Mouse (Mus musculus) Muller cell, postnatal 12 days (primary cell): ENCODE results near the gene Ankrd44.

Experiments
- DNase-seq: peaks from one replicate; pipeline ENCODE4 v3.0.0-alpha.2; 2015; ENCODE audit errors: inconsistent ontology term

The Ankrd44 gene

DNA sequence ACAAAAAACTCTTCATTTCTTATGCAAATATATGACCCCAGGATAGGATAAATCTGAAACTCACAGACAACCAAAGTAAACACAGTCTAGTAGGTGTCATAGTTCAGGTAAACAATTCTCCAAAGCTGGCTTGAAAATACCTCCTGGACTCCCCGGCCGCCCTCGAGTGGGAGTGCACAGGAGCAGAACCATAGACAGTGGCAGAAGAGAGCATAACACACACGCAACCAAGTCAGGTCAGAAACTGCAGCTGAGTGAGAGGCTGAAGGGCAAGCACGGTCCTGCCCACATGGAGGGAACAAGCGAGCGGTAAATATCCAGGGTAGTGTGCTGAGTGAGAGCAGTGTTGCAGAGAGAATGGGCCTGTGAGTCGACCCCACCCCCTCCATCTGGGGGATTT, 76.1 kb downstream of the Ankrd44 start:
- DNase-seq, result no peak

DNA sequence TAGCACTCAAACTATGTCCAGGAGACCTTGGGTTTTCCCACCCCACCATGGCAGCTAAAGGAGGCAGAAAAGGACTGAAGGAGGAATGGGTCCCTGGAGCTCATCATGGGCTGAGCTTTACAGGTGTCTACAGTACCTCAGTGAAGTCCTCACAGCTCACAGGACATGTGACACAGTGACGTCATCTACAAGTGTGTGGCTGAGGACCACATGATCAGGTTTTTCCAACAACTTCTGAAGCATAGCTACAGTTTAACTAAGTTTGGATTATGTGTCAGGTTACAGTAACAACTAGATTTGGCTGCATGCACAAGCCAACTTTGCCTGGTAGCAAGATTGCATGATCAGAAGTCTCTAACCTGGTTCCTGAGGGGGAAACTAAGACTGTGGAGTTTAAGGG, 78.9 kb downstream of the Ankrd44 start:
- no peak for DNase-seq

DNA sequence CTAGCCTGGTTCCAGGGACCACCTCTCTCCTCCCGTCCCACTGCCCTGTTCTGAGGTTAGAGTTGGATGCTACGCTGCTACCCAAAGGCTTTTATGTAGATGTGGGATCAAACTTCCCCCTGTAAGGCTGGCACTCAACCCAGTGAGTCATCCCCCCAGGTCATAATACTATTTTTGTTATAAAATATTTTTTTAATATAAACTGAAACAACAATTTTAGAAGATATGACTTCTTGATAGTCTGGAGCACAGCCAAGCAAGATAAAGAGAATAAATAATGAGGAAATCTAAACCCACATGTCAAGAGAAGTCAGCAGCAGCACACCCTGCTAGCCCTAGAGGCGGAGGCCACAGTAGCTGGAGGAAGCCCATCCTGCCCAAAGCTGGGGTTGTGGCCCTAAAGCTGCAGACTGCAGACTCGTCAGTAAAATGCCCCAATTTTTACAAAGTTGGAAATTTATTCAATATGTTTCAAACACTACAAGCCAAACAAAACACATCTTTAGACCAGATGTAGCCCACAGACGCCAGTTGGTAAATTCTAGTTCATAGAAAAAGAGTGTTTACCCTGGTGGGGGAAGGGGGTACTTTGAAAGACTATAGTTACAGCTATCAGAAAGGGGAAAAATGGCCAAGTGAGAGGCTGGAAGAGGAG, 79.7 kb downstream of the Ankrd44 start:
- no peak for DNase-seq

DNA sequence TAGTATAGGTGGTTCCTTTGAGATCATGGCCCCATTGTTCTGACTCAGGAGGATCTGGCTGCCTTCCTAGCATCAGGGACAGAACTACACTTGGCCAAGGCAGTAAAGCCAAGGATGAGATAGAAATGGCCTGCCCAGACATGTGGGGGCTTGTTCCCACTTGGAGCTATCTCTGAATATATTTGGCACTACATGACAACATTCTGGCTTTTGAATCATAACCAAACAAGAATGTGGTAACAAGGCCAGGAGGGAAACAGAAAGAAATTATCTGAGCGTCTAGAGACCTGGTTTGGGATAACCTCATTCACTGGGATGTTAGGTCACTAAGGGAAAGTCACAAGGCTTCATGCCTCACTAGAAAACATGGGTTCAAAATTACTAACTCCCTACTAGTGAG, 81.8 kb downstream of the Ankrd44 start:
- peak; percentile 91 for DNase-seq

DNA sequence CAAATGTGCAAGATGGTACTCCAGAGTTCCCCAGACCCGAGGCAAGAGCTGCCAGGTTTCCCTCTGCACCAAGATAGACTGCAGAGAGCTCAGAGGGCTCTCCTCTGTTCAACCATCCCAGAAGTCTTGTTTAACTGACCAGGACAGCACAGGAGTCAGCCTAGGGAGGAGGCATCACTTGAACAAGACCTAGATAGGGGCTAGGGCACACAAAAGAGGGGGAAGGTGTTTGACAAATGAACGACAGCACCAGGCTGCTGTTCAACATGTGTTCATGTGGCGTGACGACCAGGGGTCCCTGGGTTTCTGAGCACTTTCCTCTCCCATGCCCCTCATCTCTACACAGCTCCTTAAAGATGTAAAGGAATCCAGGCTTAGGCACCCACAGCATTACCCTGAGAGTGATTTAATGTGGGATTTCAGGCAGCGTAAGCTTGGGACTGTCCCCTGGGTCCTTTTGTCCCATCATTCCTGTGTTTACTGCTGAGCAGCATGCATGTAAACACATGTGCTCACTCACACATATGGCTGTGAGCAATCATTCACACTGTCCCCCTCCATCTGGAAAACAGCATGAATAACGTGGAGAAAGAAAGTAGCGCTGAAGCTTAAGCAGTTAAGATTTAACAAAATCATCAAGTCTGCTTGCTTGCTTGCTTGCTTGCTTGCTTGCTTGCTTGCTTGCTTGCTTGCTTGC, 83.3 kb downstream of the Ankrd44 start:
- DNase-seq, result no peak

DNA sequence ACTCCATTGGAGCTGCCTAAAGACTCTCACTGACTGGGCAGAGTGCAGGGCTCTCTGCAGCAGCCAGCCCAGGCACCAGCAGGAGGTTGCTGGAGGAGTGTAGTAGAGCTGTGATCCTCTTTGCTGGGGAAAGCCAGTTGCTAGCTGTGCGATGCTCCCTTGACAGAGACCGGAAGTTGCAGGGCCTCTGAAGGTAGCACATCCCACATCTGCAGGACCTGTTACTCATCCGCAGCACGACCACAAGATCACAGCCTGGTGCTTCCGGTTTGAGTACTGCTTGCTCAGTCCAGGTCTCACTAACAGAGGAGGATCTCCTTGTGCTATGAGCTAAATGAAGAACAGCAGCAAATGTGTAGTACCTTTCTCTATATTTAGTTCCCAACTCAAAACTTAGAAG, 84.4 kb downstream of the Ankrd44 start:
- no peak for DNase-seq

DNA sequence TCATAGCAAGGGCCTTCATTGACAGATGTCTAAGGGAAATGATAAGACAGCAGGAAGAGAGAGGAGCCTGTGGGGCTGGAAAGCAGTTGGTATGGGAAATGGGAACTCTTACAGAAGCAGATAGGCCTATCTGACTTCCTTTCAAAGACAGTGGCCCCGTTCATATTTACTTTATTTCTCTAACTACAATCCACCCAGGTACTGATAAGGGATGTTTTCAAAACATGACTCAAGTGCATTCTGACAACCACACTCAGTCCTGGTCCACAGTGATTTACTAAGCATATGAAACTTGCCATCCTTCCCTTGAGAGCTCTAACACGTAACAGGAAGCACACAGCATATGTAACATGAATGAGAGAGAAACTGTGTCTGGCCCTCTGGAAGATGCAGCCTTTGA, 86.1 kb downstream of the Ankrd44 start:
- DNase-seq, result no peak

DNA sequence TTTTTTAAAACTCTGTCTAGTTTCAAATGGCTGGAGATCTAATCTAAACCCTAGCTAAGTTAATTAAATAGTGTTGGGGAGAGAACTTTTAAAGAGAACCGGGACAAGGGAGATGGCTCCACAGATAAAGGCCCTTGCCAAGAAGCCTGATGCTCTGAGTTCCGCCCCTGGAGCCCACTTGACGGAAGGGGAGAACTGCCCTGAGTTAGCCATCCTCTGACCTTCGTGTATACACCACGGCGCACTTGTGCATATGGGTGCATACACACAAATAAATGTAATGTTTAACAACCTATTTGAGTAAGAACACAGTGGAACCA, 87.7 kb downstream of the Ankrd44 start:
- no peak for DNase-seq

DNA sequence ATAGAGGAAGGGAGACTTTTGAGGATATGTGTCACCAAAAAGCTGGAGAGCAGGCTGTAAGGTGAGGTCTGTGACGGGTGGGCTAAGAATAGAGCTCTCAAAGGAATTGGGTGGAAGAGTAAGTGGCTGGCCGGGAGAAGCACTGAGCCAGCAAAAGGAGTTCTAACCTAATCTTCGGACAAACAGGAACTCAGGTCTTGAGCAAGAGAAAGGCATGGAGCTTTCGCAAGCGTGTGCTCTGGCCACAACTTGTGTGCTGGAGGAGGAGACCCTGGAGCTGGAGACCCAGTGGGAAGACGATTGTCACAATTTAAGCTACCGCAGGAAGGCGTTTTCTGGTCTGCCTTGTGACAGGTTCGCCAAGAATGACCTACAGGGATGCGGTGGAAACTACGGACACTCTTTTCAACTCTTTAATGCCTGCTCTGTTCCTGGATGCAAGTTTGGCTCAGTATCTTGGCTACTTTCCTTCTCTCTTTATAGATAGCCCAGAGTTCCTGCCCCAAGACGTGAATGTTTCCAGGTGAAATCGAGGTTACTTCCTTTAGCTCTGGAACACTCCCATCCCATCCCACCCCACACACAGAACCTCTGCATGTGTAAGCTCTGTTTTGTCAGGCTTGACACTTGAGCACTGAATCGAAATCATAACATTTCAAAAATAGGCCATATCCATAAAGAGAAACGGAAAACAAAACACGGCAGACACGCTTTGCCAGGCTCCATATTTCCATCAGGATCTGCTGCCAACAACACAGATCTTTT, 88.3 kb downstream of the Ankrd44 start:
- DNase-seq, result no peak

DNA sequence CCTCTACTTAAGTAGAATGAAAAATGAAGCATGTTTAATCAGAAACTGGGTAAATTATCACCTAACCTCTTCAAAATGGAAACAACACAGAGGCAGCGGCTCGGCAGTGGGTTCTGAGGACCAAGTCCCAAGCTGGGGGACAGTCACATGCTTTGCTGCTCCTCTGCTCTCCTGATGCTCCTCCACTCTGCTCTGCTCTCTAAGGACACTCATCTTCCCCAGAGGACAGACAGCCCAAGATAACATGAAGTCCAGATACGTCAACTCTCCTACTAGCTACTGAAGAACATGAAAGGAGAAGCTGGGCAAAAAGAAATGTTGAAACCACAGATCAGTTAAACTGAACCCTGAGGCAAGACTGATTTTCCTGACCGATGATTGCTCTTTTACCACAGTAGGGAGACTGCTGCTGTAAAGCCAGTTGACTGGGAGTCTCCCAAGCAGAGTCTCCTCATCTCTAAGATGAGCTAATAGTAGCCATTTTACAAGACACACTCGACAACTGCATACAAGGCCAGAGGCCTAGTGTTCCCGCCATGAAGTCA, 90.5 kb downstream of the Ankrd44 start:
- no peak for DNase-seq

DNA sequence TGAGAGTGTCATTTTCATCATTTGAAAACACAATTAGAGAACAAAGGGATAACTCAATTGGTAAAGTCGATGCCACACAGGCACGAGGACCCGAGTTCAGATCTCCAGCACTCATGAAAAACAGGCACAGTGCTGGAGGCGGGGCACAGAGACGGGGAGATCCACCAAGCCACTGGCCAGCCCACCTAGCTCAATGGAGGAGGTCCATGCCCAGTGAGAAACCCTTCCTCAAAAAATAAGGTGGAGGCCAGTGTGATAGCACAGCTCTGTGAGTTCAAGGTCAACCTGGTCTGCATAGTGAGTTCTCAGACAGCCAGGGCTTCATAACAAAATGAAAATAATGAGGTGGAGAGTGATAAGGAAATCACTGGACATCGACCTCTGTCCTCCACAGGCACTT, 93.0 kb downstream of the Ankrd44 start:
- no peak for DNase-seq

DNA sequence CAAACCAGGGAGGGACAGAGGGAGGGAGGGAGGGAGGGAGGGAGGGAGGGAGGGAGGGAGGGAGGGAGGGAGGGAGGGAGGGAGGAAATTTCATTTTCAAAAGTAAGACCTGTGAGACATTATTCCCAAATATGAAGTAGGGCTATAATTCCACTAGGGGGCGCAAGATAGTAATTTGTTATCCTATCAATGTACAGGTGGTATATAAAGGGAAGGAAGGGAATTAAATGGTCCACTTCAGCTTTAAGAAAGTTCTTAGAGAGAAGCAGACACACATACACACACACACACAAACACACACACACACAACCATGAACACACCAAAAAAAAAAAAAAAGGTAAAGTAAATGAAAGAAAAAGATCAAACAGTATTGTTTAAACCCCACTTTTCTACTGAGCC, 93.4 kb downstream of the Ankrd44 start:
- no peak for DNase-seq

DNA sequence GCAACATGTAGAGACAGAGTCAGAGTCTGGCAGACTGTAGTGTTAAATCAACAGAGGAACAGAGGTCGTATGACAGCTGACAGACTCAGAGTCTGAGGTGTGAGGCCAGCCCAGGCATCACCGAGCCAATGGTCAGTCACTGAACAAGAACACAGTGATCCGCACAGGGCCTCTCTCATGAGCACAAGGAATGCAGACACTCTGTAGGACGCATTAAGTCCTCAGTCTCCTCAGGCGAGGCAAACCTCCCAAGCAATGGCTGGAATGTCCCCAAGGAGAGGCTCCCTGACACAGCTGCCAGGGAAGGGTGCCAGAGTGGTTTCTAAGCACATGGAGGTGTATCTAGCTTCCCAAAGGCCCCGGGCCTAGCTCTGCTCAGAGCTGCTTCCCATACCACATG, 96.0 kb downstream of the Ankrd44 start:
- DNase-seq, result peak; percentile 95

DNA sequence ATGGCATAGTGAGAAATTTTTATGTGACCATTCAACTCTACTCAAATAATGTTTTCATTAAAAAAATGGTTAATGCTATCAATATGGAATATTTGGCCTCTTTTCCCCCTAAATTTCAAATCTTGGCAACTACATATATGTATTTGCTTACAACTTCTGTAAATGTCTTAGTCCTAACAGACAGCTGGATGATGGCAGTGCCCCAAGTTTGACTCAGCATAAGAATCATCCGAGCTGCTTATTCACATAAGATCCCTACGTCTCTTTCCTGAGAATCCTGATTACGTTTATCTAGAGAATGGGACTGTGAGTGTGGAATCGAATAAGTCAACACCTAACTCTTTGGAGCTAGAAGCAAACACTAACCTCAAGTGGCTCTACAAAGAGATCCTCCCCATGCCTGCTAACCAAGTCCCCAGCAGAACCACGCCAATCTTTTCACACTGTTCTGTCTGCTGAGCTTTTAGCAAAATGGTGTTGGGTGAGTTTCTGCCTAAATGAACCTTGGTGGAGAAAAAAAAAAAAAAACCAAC, 96.4 kb downstream of the Ankrd44 start:
- no peak for DNase-seq

DNA sequence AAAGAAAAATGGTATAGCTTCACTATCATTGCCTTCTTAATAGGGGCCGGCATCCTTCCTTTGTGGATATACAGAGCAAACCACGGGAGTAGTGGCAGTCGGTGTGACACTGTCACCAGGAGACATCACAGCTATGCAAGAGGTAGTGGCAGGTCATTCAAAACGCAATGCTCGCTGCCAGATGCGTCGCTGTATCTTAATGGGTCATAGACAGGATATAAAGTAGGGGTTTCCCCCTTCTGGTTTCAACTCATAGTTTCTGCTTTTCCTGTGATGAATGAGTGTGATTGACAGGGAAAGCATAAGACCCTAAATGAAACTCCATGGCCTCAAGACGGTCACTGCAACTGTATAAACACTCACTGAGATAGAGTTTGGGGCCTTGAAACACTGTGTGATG, 98.4 kb downstream of the Ankrd44 start:
- DNase-seq, result no peak

DNA sequence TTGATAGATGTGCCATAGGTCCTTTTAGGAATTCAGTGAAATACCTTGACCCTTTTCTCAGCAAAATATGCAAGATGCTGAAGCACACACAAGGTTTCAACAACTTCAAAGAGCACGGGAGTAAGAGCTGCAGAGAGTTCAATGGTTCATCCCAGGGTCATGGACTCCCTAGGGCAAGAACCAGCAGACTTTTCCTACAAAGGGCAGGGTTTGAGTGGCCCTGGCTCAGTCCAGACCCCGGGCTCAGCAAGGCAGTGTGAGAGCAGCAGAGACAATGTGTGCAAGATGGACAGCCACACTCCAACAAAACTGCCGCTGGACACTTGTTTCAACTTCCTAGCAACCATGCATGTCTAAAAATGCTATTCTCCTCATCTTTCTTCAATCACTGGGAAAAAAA, 98.8 kb downstream of the Ankrd44 start:
- DNase-seq, result no peak

DNA sequence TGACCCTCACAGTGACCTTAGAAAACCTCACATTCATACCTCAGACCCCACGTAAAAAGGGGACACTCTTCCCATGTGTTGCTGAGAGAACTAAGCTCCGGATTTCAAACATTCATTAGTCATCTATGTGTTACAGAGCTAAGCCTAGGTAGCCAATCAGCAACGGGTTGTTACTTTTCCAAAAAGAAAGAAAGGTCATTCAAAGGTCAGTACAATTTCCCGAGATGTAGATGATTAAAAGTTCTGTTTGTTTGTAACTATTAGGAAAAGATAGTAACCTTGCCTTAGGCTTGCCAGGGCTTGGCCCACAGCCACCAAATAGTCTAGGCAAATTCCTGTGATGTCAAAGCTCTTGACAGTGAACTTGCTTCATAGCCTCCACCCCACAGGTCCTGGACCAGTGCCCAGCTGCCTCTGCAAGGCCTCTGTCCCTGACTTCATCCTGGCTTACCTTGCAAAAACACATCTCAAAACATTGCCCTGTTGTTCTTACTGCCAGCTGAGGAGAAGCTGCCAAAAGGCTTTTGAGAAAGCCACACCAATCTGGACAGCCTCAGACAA, 99.7 kb downstream of the Ankrd44 start:
- DNase-seq, result peak; percentile 99

DNA sequence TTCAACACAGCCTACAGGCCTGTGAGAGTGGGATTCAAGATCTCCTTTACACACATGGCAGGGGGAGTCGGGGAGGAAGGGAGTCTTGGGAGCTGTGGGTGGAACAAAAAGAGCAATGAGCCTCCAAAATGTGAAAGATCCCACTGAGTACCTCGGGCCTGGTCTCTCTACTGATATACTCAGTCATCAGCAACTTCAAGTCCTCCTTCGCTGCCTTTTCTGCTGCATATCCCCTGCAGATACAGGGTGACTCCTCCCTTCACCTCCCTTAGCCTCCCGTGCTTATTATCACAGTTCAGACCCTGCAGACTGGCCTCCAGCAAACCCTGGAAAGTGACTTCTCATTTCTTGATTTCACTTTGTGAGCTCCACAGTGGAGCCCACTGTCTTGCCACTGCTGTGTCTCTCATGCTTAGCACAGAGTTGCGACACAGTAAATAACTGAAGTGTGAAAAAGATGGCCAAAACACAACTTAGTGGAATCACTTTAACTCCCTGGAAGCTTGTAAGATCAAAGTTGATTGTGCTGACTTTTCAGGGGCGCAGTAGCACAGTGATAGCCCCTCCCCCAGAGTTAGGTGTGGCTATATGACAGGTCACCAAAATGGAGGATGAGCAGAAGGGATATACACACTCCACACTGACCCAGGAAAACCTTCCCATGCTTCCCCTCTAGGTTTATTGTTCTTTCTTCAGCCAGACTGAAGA, 100.3 kb downstream of the Ankrd44 start:
- no peak for DNase-seq

DNA sequence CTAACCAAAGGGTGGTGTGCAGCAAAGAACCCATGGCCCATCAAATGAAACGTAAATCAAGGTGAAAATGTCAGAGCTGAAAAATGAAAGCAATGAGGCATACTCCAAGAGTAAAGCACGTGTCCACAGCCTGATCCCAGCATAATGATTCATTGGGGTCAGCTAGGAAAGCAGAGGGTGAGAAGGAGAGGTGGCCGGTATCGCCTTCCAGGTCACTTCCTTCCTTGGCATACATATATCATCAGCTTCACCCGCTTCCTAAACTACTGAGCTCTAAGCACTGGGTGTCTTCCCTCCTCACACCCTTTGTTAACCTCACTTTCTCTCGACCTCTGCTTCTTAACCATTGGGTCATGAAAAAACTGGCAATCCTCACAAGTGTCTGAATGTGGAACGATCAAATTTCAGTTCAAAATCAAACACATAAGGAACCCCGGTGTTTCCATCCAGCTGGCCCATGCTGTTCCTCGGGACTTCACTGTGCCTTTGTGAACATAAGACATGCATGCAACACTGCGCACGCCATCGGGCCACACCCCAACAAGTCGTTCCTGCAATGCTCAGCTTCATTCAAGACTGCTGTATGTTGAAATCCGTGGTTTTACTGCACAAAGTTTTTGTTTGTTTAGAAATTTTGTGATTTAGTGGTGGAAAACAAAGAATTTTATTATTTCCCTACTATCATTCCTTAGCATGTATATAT, 101.9 kb downstream of the Ankrd44 start:
- DNase-seq, result no peak

DNA sequence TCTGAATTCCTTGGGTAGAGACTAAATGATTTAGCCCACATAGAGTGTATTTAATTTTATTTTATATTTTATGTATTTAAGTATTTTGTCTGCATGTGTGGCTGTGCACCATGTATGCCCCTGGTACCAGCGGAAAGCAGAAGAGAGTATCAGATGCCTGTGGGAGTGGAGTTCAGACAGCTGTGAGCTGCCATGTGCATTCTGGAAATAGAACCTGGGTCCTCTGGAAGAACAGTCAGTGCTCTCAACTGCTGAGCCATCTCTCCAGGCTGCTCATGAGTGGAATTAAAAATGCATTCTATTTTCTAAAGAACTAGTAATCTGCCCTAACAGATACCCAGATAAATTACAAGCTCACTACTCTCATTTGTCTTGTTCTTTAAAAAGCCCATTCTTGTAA, 104.4 kb downstream of the Ankrd44 start:
- no peak for DNase-seq
